Mouse (Mus musculus) lung, postnatal 0 days (tissue): ENCODE data around the gene Gm5141. TPM values are rescaled to one million over a fixed set of nuclear protein-coding genes. Genes with fewer than 3 reads are reported as not detected.
"Not testable (repeated sequence)": the region's sequence is repeated elsewhere in the genome, so short reads cannot be mapped to it uniquely, and the experiment has no call there.

Source experiments
- ATAC-seq: fragments of 200-750 bp; cut with Nextera tagmentation; 2 replicates; pipeline ENCODE4 v1.8.0; 2017; ENCODE audit warnings: moderate library complexity
- DNase-seq: peaks from one replicate; pipeline ENCODE4 v3.0.0-alpha.2; 2016; ENCODE audit warnings: low spot score
- H3K27ac ChIP-seq: fragments of 300-500 bp; sonication (generic); 2 replicates; pipeline ENCODE4 v1.5.1; 2014; ENCODE audit warnings: antibody characterized with exemption, mild to moderate bottlenecking, low read length, mixed read lengths
- H3K27me3 ChIP-seq: fragments of 300-500 bp; sonication (generic); replicated peaks from 2 replicates; pipeline ENCODE4 v1.6.1; 2014; ENCODE audit warnings: low read length, mixed read lengths; ENCODE audit not compliant: insufficient read depth
- H3K36me3 ChIP-seq: fragments of 300-500 bp; sonication (generic); 2 replicates; pipeline ENCODE4 v1.6.1; 2014; ENCODE audit warnings: low read length, mixed read lengths; ENCODE audit not compliant: insufficient read depth
- H3K4me1 ChIP-seq: fragments of 300-500 bp; sonication (generic); 2 replicates; pipeline ENCODE4 v1.6.1; 2014; ENCODE audit warnings: antibody characterized with exemption, low read depth, low read length, mixed read lengths; ENCODE audit not compliant: insufficient read depth
- H3K4me2 ChIP-seq: fragments of 300-500 bp; sonication (generic); replicated peaks from 2 replicates; pipeline ENCODE4 v1.6.1; 2014; ENCODE audit warnings: low read depth, mild to moderate bottlenecking, low read length, moderate library complexity, mixed read lengths
- H3K4me3 ChIP-seq: fragments of 300-500 bp; sonication (generic); 2 replicates; pipeline ENCODE4 v1.5.1; 2014; ENCODE audit warnings: low read depth, low read length
- H3K9ac ChIP-seq: fragments of 300-500 bp; sonication (generic); replicated peaks from 2 replicates; pipeline ENCODE4 v1.6.1; 2014; ENCODE audit warnings: low read depth, mild to moderate bottlenecking
- H3K9me3 ChIP-seq: fragments of 300-500 bp; sonication (generic); 2 replicates; pipeline ENCODE4 v1.6.1; 2016; ENCODE audit warnings: low read length, mixed read lengths
- CTCF ChIP-seq: IDR thresholded peaks from 2 replicates; pipeline ENCODE4 v1.5.1; 2016; ENCODE audit warnings: antibody characterized with exemption, mild to moderate bottlenecking
- EP300 ChIP-seq: IDR thresholded peaks from 2 replicates; pipeline ENCODE4 v1.6.1; 2016; ENCODE audit warnings: antibody characterized with exemption, mild to moderate bottlenecking, control low read depth
- WGBS: fragments of 180-500 bp; shearing (Covaris S2); extraction: QIAGEN DNeasy Blood & Tissue Kit; methylation state at CpG from one replicate; pipeline ENCODE4 v1.1.7; 2014; 5-methylcytosine and 5-hydroxymethylcytosine counted together
- microRNA counts: library from miRNA; unstranded; fragments of <30 nt; microRNA quantifications from one replicate; lab custom pipeline; 2015
- microRNA-seq: library from miRNA; unstranded; fragments of <30 nt; microRNA quantifications from one replicate; pipeline ENCODE4, GENCODE M21; 2016
- polyA plus RNA-seq: library from polyadenylated mRNA; unstranded; fragments of >200 nt; fragmentation: Nextera tagmentation; extraction: Ambion mirVana; gene quantifications from 2 replicates; pipeline ENCODE4 v1.2.1, GENCODE M21; 2015

Gm5141 gene
- polyA plus RNA-seq, 1 experiment from 2014 or later: 3.4 TPM

DNA sequence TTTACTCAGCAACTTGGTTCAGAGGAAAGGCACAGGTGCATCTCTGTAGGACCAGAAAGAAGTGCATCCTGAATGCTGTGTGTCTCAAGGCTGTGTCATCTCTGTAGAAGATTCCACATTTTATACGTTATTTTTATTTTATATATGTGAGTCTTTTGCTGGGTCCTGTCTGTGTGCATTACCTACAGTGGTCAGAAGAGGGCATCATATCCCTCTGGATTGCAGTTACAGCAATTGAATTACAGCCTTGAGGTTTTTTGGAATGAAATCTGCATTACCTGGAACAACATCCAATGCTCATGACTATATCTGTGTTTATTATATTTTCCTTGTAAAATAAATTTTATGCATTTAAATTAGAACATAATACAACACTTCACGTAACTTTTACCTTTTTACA, 21.8 kb downstream of the Gm5141 start:
- not testable (repeated sequence) for H3K27ac ChIP-seq, H3K9me3 ChIP-seq, H3K9ac ChIP-seq, ATAC-seq, H3K36me3 ChIP-seq, H3K27me3 ChIP-seq, H3K4me3 ChIP-seq, H3K4me2 ChIP-seq, H3K4me1 ChIP-seq
- TF ChIP-seq CTCF: peak; percentile 75
- WGBS: 64% methylated on average over 2 of the region's 2 CpGs
- DNase-seq: peak; percentile 38

DNA sequence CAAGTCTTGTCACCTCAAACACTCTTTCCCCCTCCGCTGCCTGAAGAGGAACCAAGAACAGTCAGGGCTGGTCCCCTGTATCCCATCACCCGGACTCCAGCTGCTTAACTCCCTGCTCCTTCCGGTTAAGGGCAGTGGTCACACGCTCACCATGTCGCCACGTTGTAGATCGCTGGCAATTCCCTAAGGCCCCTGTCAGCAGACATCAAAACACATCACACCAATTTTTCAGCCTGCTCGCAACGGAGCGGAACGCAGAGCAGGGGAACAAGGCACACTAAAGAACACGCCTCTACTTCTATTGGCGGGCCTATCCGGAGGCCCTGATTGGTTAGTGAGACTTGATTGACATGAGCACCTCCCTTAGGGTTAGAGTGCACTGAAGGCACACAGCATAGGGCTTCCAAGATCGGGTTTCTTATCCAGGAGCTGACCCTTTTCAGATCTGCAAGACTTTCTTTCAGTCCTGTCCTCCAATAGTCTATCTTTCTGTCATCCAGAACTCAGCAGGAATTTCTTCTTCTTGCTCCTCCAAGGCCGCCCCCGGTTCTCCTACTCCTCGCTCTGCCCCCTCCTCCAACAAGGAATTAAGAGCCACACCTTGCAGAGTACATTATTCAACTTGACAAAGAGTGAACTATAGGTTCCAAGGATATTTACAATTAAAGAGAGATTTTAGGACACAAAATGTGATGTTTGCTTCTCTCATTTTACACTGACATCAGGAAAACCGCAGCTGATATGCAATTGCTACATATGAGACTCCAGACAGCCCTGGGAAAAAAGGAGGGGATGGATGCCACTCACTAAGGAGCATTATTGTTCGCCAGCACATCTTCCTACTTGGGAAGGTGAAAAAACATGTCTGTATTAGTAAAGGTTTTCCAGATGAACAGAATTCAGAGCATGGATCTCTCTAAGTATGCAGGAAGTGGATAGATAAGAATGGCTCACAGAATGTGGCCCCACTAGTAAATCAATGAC, 24.9 kb downstream of the Gm5141 start, which contains the start of gene Platr25:
Gene Platr25 (minus strand): TSS at position 278 of the 984 bp plus-strand sequence.
- 8% methylated on average over 20 of the region's 20 CpGs for WGBS
- not testable (repeated sequence) for H3K27me3 ChIP-seq, H3K27ac ChIP-seq, H3K9me3 ChIP-seq, H3K36me3 ChIP-seq, H3K4me1 ChIP-seq, H3K9ac ChIP-seq
- Histone ChIP-seq H3K4me2 (peak within 1 kb of the TSS; percentile 54), H3K4me3 (peak within 1 kb of the TSS; percentile 38)
- DNase-seq: peak; percentile 72
- ATAC-seq: peak; percentile 86

- no peaks in the 10 kb centered on the region for H3K36me3 ChIP-seq
- no peaks in the 10 kb centered on the region for H3K27me3 ChIP-seq
- TF ChIP-seq CTCF (no peak), EP300 (no peak)
- no peaks in the 10 kb centered on the region for H3K9me3 ChIP-seq
- H3K4me2 ChIP-seq: no peak overlapping the region
- no peak for DNase-seq
- H3K4me1 ChIP-seq: no peaks in the 10 kb centered on the region
- no peak overlapping the region for H3K9ac ChIP-seq
- no peak overlapping the region for H3K4me3 ChIP-seq
- H3K27ac ChIP-seq: no peak overlapping the region
- no peak for ATAC-seq
- WGBS: 96% methylated on average over 2 of the region's 2 CpGs
Measured at GRCm38 (mm10) chr13:62733322-62733721, 52.3 kb downstream of the Gm5141 start.

MicroRNA genes within 50 kb of the gene (microRNA counts, 519-probe panel; counts per million panel counts)
- not detected for microRNA mmu-miR-713 (lab: Ali Mortazavi, UCI)

Small RNAs within 50 kb of the gene (microRNA-seq; reads per million reads assigned to microRNA genes)
- not detected for gene Gm24588
- gene Mir713: not detected

Other genes with a start within 250 kb of the Gm5141 start
- gene Zfp935, start 227.3 kb downstream of the Gm5141 start, polyA plus RNA-seq: not detected in 2 replicates
- gene Zfp934, start 214.6 kb downstream of the Gm5141 start, polyA plus RNA-seq: 3.8 and 4.2 TPM in 2 replicates
- gene 6720489N17Rik, start 161.6 kb downstream of the Gm5141 start, polyA plus RNA-seq: 2.6 and 3.6 TPM in 2 replicates
- gene Platr25, start 25.1 kb downstream of the Gm5141 start, polyA plus RNA-seq: 8.4 and 9.0 TPM in 2 replicates
- gene Fbp2, start 72.6 kb upstream of the Gm5141 start, polyA plus RNA-seq: 1.2 and 2.7 TPM in 2 replicates
- 1.1 and 2.4 TPM in 2 replicates for gene Fbp1, start 102.5 kb upstream of the Gm5141 start, polyA plus RNA-seq
- 128 and 130 TPM in 2 replicates for gene 2010111I01Rik, start 179.1 kb upstream of the Gm5141 start, polyA plus RNA-seq